Comparison of ENCODE assay signal across 8 mouse cellular contexts in the genomic region with DNA sequence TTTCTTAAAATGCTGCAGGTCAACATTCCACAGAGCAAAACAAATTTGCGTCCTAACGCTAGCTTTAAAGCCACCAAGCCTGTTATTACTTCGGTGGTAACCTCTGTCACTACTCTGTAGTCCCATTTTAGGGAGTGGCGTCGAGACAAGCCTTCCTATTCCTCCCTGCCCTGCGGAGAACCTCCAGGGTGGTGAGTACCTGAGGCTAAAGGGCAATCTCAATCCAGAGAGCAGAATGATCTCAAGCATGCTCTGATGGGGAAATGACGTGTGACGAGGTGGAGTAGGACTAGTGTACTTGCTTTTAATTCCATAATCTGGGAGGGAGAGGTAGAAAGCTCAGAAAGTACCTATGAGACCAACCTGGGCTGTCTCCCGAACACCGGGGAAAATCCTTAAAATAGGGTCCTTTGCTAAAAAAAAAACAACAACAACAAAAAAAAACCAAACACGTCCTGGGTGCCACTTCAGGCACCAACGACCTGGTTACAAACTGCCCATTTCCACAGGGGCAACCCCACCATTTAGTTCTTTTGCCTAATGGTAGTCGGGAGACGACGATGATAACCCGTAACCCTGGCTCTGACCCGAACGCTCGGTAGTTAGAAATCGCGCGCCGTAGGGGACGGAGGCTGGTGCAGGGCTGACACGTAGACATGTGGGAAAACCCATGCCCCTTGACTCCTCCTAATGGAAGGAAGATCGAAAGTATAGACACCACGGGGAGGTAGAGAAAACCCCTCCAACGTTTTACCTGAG. TPM values are rescaled to one million over a fixed set of nuclear protein-coding genes. Genes with fewer than 3 reads are reported as not detected.
DNase-seq lines count a peak whose midpoint lies in the region; ATAC-seq and TF ChIP-seq lines count a peak whose summit lies in the region.

No protein-coding gene starts in this region.

- in situ Hi-C loops in Patski (cut with MboI; ENCODE audit: low pct_unique_long_range_greater_than_20kb) = loop anchor here (5.0 to 25.0 kb wide), 2 partner anchors 78 to 1803 kb away; partner anchors contain the start of genes Brd2, H2-DMa and Tubb5

- DNase-seq in heart, postnatal 14 days = no peak
- DNase-seq in Patski (ENCODE audit: low read depth, low spot score) = no peak
- no peak for DNase-seq in forebrain, embryonic 14.5 days (ENCODE audit: low spot score)
- DNase-seq in left cerebral cortex, adult 8-10 months (ENCODE audit: low spot score in 2 of 2) = no peak

- peak overlapping the region; percentile 63 for H3K9ac ChIP-seq in heart, embryonic 15.5 days
- peak overlapping the region; percentile 61 for H3K9ac ChIP-seq in forebrain, embryonic 14.5 days (ENCODE audit: low read length)
- H3K9ac ChIP-seq in limb, embryonic 12.5 days (replicated peaks) = peak overlapping the region; percentile 54
- peak overlapping the region; percentile 99 for H3K9ac ChIP-seq in neural tube, embryonic 14.5 days (replicated peaks; ENCODE audit: low read depth, low read length)

- H3K27me3 ChIP-seq in heart, embryonic 15.5 days = no peaks in the 10 kb centered on the region
- no peaks in the 10 kb centered on the region for H3K27me3 ChIP-seq in Patski
- H3K27me3 ChIP-seq in forebrain, embryonic 14.5 days (replicated peaks; ENCODE audit: control insufficient read depth, insufficient read depth, low read length) = no peaks in the 10 kb centered on the region
- no peaks in the 10 kb centered on the region for H3K27me3 ChIP-seq in limb, embryonic 12.5 days
- no peaks in the 10 kb centered on the region for H3K27me3 ChIP-seq in neural tube, embryonic 14.5 days (ENCODE audit: control insufficient read depth, insufficient read depth, low read length)

- intact Hi-C loops in heart, postnatal 14 days (cut with DNase I) = no loop called here

- CTCF ChIA-PET in Patski (lab: Charles Lee) = interaction anchor here (1.1 to 1.6 kb wide), 5 partner anchors 10 to 86 kb away, joined by 3 to 6 read pairs (median 4); partner anchors contain the start of gene Dhx16

- H3K4me2 ChIP-seq in heart, embryonic 15.5 days = peak overlapping the region; percentile 73
- H3K4me2 ChIP-seq in forebrain, embryonic 14.5 days (ENCODE audit: low read length) = peak overlapping the region; percentile 87
- peak overlapping the region; percentile 62 for H3K4me2 ChIP-seq in limb, embryonic 12.5 days
- H3K4me2 ChIP-seq in neural tube, embryonic 14.5 days (ENCODE audit: low read depth, low read length) = peak overlapping the region; percentile 69

- 2% methylated on average over 28 of the region's 28 CpGs for WGBS in heart, embryonic 15.5 days
- 3% methylated on average over 28 of the region's 28 CpGs for WGBS in forebrain, embryonic 14.5 days
- WGBS in limb, embryonic 12.5 days = 2% methylated on average over 28 of the region's 28 CpGs
- 3% methylated on average over 28 of the region's 28 CpGs for WGBS in neural tube, embryonic 14.5 days

- TF ChIP-seq CTCF in Patski (IDR thresholded peaks at IDR 0.05) = no peak

- peak overlapping the region; percentile 83 for H3K4me3 ChIP-seq in heart, embryonic 15.5 days
- peak overlapping the region; percentile 64 for H3K4me3 ChIP-seq in forebrain, embryonic 14.5 days (ENCODE audit: low read depth, low read length)
- peak overlapping the region; percentile 70 for H3K4me3 ChIP-seq in limb, embryonic 12.5 days (replicated peaks)
- H3K4me3 ChIP-seq in neural tube, embryonic 14.5 days (ENCODE audit: low read depth, low read length) = peak overlapping the region; percentile 66

- H3K4me1 ChIP-seq in heart, embryonic 15.5 days (replicated peaks) = peaks cover 25% of the 10 kb centered on the region
- H3K4me1 ChIP-seq in forebrain, embryonic 14.5 days (ENCODE audit: control insufficient read depth, insufficient read depth, low read length) = peaks cover 21% of the 10 kb centered on the region
- peaks cover 21% of the 10 kb centered on the region for H3K4me1 ChIP-seq in limb, embryonic 12.5 days (replicated peaks)
- H3K4me1 ChIP-seq in neural tube, embryonic 14.5 days (ENCODE audit: control insufficient read depth, insufficient read depth, low read length) = peaks cover 14% of the 10 kb centered on the region

- peak overlapping the region; percentile 93 for H3K27ac ChIP-seq in heart, embryonic 15.5 days
- peak overlapping the region; percentile 91 for H3K27ac ChIP-seq in forebrain, embryonic 14.5 days (ENCODE audit: low read depth, low read length)
- peak overlapping the region; percentile 96 for H3K27ac ChIP-seq in limb, embryonic 12.5 days
- peak overlapping the region; percentile 97 for H3K27ac ChIP-seq in neural tube, embryonic 14.5 days (ENCODE audit: low read depth, low read length)

- ATAC-seq in heart, embryonic 15.5 days (replicated peaks; ENCODE audit: insufficient number of reproducible peaks, insufficient read depth, low FRiP score, low read depth) = peak; percentile 8; the same call in 1 of the 2 replicates
- peak; percentile 3 for ATAC-seq in Patski
- ATAC-seq in forebrain, embryonic 14.5 days = no peak
- peak; percentile 12; the same call in 1 of the 2 replicates for ATAC-seq in limb, embryonic 12.5 days (ENCODE audit: insufficient number of reproducible peaks, insufficient read depth, low FRiP score, low TSS enrichment, low read depth)
- ATAC-seq in neural tube, embryonic 14.5 days (ENCODE audit: low read depth) = no peak
- ATAC-seq in activated CD4-positive, CD25-positive, alpha-beta regulatory T cell, adult 4 months = no peak

- peaks cover 31% of the 10 kb centered on the region for H3K36me3 ChIP-seq in heart, embryonic 15.5 days
- peaks cover 17% of the 10 kb centered on the region; the same call in 1 of the 2 replicates for H3K36me3 ChIP-seq in forebrain, embryonic 14.5 days (ENCODE audit: control insufficient read depth, insufficient read depth, low read length)
- H3K36me3 ChIP-seq in limb, embryonic 12.5 days = peaks cover 39% of the 10 kb centered on the region
- H3K36me3 ChIP-seq in neural tube, embryonic 14.5 days (ENCODE audit: control insufficient read depth, insufficient read depth, low read length) = peaks cover 9% of the 10 kb centered on the region

- no peaks in the 10 kb centered on the region for H3K9me3 ChIP-seq in heart, embryonic 15.5 days (replicated peaks)
- H3K9me3 ChIP-seq in forebrain, embryonic 14.5 days (replicated peaks; ENCODE audit: control insufficient read depth, low read length) = no peaks in the 10 kb centered on the region
- H3K9me3 ChIP-seq in limb, embryonic 12.5 days = no peaks in the 10 kb centered on the region
- no peaks in the 10 kb centered on the region for H3K9me3 ChIP-seq in neural tube, embryonic 14.5 days (ENCODE audit: control insufficient read depth, low read length)

- POLR2A ChIA-PET in Patski (lab: Charles Lee) = interaction anchor here (0.6 to 1.4 kb wide), 5 partner anchors 18 to 752 kb away, joined by 4 to 7 read pairs (median 5); partner anchors contain the start of gene 2310061I04Rik

RNA-seq across cellular contexts. Expression of gene Mrps18b, which starts 0.5 kb away (rescaled TPM):
- 64.2 and 69.2 TPM in 2 replicates for polyA plus RNA-seq in heart, embryonic 15.5 days (2015; fragmentation: Nextera tagmentation; extraction: Ambion mirVana)
- 10 to 100 TPM; 47.9 to 49.0 TPM for total RNA-seq in heart, postnatal 14 days (2021)
- 83.0 TPM for polyA plus RNA-seq in Patski (2021)
- 58.4 and 68.8 TPM in 2 replicates for polyA plus RNA-seq in forebrain, embryonic 14.5 days (2014; fragmentation: Nextera tagmentation; extraction: Ambion mirVana)
- 61.2 and 66.8 TPM in 2 replicates for polyA plus RNA-seq in limb, embryonic 12.5 days (2016; fragmentation: Nextera tagmentation; extraction: Ambion mirVana)
- 65.3 and 66.2 TPM in 2 replicates for polyA plus RNA-seq in neural tube, embryonic 14.5 days (2014; fragmentation: Nextera tagmentation; extraction: Ambion mirVana)
- polyA plus RNA-seq in activated CD4-positive, CD25-positive, alpha-beta regulatory T cell, adult 4 months (2017; shearing (Covaris generic)) = 10 to 100 TPM; 42.2 to 50.9 TPM
- 10 to 100 TPM; 42.6 to 48.7 (median 47.6) TPM for total RNA-seq in left cerebral cortex, adult 8-10 months (2022)

RNA-seq across cellular contexts. Expression of gene Ppp1r10, which starts 0.5 kb away (rescaled TPM):
- 26.5 and 28.1 TPM in 2 replicates for polyA plus RNA-seq in heart, embryonic 15.5 days (2015; fragmentation: Nextera tagmentation; extraction: Ambion mirVana)
- total RNA-seq in heart, postnatal 14 days (2021) = 10 to 100 TPM; 43.4 to 49.0 TPM
- polyA plus RNA-seq in Patski (2021) = 41.2 TPM
- 34.9 and 44.5 TPM in 2 replicates for polyA plus RNA-seq in forebrain, embryonic 14.5 days (2014; fragmentation: Nextera tagmentation; extraction: Ambion mirVana)
- 50.4 and 50.7 TPM in 2 replicates for polyA plus RNA-seq in limb, embryonic 12.5 days (2016; fragmentation: Nextera tagmentation; extraction: Ambion mirVana)
- polyA plus RNA-seq in neural tube, embryonic 14.5 days (2014; fragmentation: Nextera tagmentation; extraction: Ambion mirVana) = 31.9 and 39.0 TPM in 2 replicates
- polyA plus RNA-seq in activated CD4-positive, CD25-positive, alpha-beta regulatory T cell, adult 4 months (2017; shearing (Covaris generic)) = 10 to 100 TPM; 42.0 to 57.4 TPM
- total RNA-seq in left cerebral cortex, adult 8-10 months (2022) = 10 to 100 TPM; 61.5 to 70.4 (median 63.2) TPM

RNA-seq across cellular contexts. Expression of gene Atat1, which starts 5.8 kb away (rescaled TPM):
- 38.7 and 50.7 TPM in 2 replicates for polyA plus RNA-seq in heart, embryonic 15.5 days (2015; fragmentation: Nextera tagmentation; extraction: Ambion mirVana)
- total RNA-seq in heart, postnatal 14 days (2021) = 1 to 10 TPM; 7.7 to 9.5 TPM
- 42.6 TPM for polyA plus RNA-seq in Patski (2021)
- polyA plus RNA-seq in forebrain, embryonic 14.5 days (2014; fragmentation: Nextera tagmentation; extraction: Ambion mirVana) = 313 and 439 TPM in 2 replicates
- 139 and 143 TPM in 2 replicates for polyA plus RNA-seq in limb, embryonic 12.5 days (2016; fragmentation: Nextera tagmentation; extraction: Ambion mirVana)
- polyA plus RNA-seq in neural tube, embryonic 14.5 days (2014; fragmentation: Nextera tagmentation; extraction: Ambion mirVana) = 448 and 481 TPM in 2 replicates
- 10 to 100 TPM; 11.7 to 14.3 TPM for polyA plus RNA-seq in activated CD4-positive, CD25-positive, alpha-beta regulatory T cell, adult 4 months (2017; shearing (Covaris generic))
- total RNA-seq in left cerebral cortex, adult 8-10 months (2022) = 10 to 100 TPM; 52.5 to 57.0 (median 53.1) TPM

RNA-seq across cellular contexts. Expression of gene 2310061I04Rik, which starts 18.5 kb away (rescaled TPM):
- polyA plus RNA-seq in heart, embryonic 15.5 days (2015; fragmentation: Nextera tagmentation; extraction: Ambion mirVana) = 23.9 and 27.6 TPM in 2 replicates
- 10 to 100 TPM; 83.9 to 89.3 TPM for total RNA-seq in heart, postnatal 14 days (2021)
- 61.5 TPM for polyA plus RNA-seq in Patski (2021)
- 30.4 and 34.3 TPM in 2 replicates for polyA plus RNA-seq in forebrain, embryonic 14.5 days (2014; fragmentation: Nextera tagmentation; extraction: Ambion mirVana)
- polyA plus RNA-seq in limb, embryonic 12.5 days (2016; fragmentation: Nextera tagmentation; extraction: Ambion mirVana) = 18.6 and 24.8 TPM in 2 replicates
- 57.9 and 74.2 TPM in 2 replicates for polyA plus RNA-seq in neural tube, embryonic 14.5 days (2014; fragmentation: Nextera tagmentation; extraction: Ambion mirVana)
- 10 to 100 TPM; 12.4 to 17.5 TPM for polyA plus RNA-seq in activated CD4-positive, CD25-positive, alpha-beta regulatory T cell, adult 4 months (2017; shearing (Covaris generic))
- total RNA-seq in left cerebral cortex, adult 8-10 months (2022) = 10 to 100 TPM; 40.3 to 63.3 (median 51.9) TPM

RNA-seq across cellular contexts. Expression of gene Dhx16, which starts 36.1 kb away (rescaled TPM):
- polyA plus RNA-seq in heart, embryonic 15.5 days (2015; fragmentation: Nextera tagmentation; extraction: Ambion mirVana) = 19.7 and 31.1 TPM in 2 replicates
- 10 to 100 TPM; 20.6 to 24.9 TPM for total RNA-seq in heart, postnatal 14 days (2021)
- polyA plus RNA-seq in Patski (2021) = 68.9 TPM
- polyA plus RNA-seq in forebrain, embryonic 14.5 days (2014; fragmentation: Nextera tagmentation; extraction: Ambion mirVana) = 29.3 and 31.8 TPM in 2 replicates
- 56.9 and 64.3 TPM in 2 replicates for polyA plus RNA-seq in limb, embryonic 12.5 days (2016; fragmentation: Nextera tagmentation; extraction: Ambion mirVana)
- 22.4 and 37.5 TPM in 2 replicates for polyA plus RNA-seq in neural tube, embryonic 14.5 days (2014; fragmentation: Nextera tagmentation; extraction: Ambion mirVana)
- 10 to 100 TPM; 19.6 to 26.9 TPM for polyA plus RNA-seq in activated CD4-positive, CD25-positive, alpha-beta regulatory T cell, adult 4 months (2017; shearing (Covaris generic))
- total RNA-seq in left cerebral cortex, adult 8-10 months (2022) = 10 to 100 TPM; 28.1 to 30.6 (median 29.0) TPM

Comparison
In these comparisons a context has a peak if more than half of its experiments do, and no peak if none do; other contexts are left out.
1. ATAC-seq: peak in heart, embryonic 15.5 days (single experiment), Patski (single experiment) and limb, embryonic 12.5 days (single experiment); none in forebrain, embryonic 14.5 days (single experiment), neural tube, embryonic 14.5 days (single experiment) and activated CD4-positive, CD25-positive, alpha-beta regulatory T cell, adult 4 months (single experiment).
2. Peak in every context shown above with its lines, with median percentiles within 50 percentile points of each other: H3K27ac ChIP-seq, H3K4me2 ChIP-seq, H3K4me3 ChIP-seq and H3K9ac ChIP-seq.